Mouse (Mus musculus) heart, postnatal 0 days (tissue): ENCODE results near the gene Snx21.

ENCODE experiments used
- CTCF ChIP-seq: IDR thresholded peaks from 2 replicates; pipeline ENCODE4 v1.5.1; 2016; ENCODE audit warnings: antibody characterized with exemption, control low read depth, low read depth
- EP300 ChIP-seq: IDR thresholded peaks from 2 replicates; pipeline ENCODE4 v1.6.1; 2016; ENCODE audit warnings: antibody characterized with exemption, low read depth

GRCm38 (mm10) chr2:164822636-164823165, 37.1 kb downstream of the Snx21 start, which contains the start of gene Zswim1:
- TF ChIP-seq EP300 (no peak), CTCF (no peak)
